22 mouse cellular contexts compared by ENCODE assay signal in genomic region chr7:96808059-96808646, GRCm38 (mm10).
A peak's percentile ranks its signal among the peaks of the same experiment; 100 is the strongest.
DNase-seq lines count a peak whose midpoint lies in the region; ATAC-seq and TF ChIP-seq lines count a peak whose summit lies in the region.
"Had no signal": no experiment of that assay in that cellular context is flagged by ENCODE, and none has a peak within 500 bp of the region (broad histone marks: within the 10 kb centered on the region; RNA-seq: fewer than 3 reads in every experiment).

No protein-coding gene starts in this region.

- no peak overlapping the region for H3K4me2 ChIP-seq in hindbrain, embryonic 15.5 days
- no peak overlapping the region for H3K4me2 ChIP-seq in midbrain, postnatal 0 days (ENCODE audit: low read depth, low read length, poor library complexity, severe bottlenecking)
- H3K4me2 ChIP-seq: embryonic facial prominence, embryonic 12.5 days; heart, embryonic 13.5 days; kidney, embryonic 15.5 days; limb, embryonic 12.5 days had no signal

- H3K27ac ChIP-seq in hindbrain, embryonic 15.5 days (replicated peaks) = 0 out of 2 replicates have a peak overlapping the region, but pooled peaks have one; percentile 28
- 0 out of 2 replicates have a peak overlapping the region, but pooled peaks have one; percentile 7 for H3K27ac ChIP-seq in midbrain, postnatal 0 days (ENCODE audit: low read depth, low read length)
- H3K27ac ChIP-seq: embryonic facial prominence, embryonic 12.5 days; heart, embryonic 13.5 days; kidney, embryonic 15.5 days; limb, embryonic 12.5 days; liver, embryonic 14.5 days had no signal

- peaks cover 3% of the 10 kb centered on the region; the same call in 1 of the 2 replicates for H3K27me3 ChIP-seq in hindbrain, embryonic 15.5 days
- H3K27me3 ChIP-seq in midbrain, postnatal 0 days (ENCODE audit: insufficient read depth, low read length) = no peaks in the 10 kb centered on the region
- H3K27me3 ChIP-seq: embryonic facial prominence, embryonic 12.5 days; heart, embryonic 13.5 days; kidney, embryonic 15.5 days; limb, embryonic 12.5 days had no signal

- no peak for TF ChIP-seq CTCF in midbrain, postnatal 0 days (IDR thresholded peaks at IDR 0.05)

- H3K9me3 ChIP-seq in hindbrain, embryonic 15.5 days = no peaks in the 10 kb centered on the region
- H3K9me3 ChIP-seq in midbrain, postnatal 0 days (ENCODE audit: low read length) = no peaks in the 10 kb centered on the region
- H3K9me3 ChIP-seq: embryonic facial prominence, embryonic 12.5 days; heart, embryonic 13.5 days; kidney, embryonic 15.5 days; limb, embryonic 12.5 days had no signal

- no peak overlapping the region for H3K4me3 ChIP-seq in hindbrain, embryonic 15.5 days
- no peak overlapping the region for H3K4me3 ChIP-seq in midbrain, postnatal 0 days (ENCODE audit: low read depth, low read length)
- H3K4me3 ChIP-seq: embryonic facial prominence, embryonic 12.5 days; heart, embryonic 13.5 days; kidney, embryonic 15.5 days; limb, embryonic 12.5 days; myocyte had no signal

- 0 out of 2 replicates have a peak, but pooled peaks have one; percentile 17 for ATAC-seq in hindbrain, embryonic 15.5 days (ENCODE audit: low FRiP score, low read depth)
- no peak for ATAC-seq in midbrain, postnatal 0 days (ENCODE audit: low FRiP score)
- ATAC-seq: CD4-positive, CD25-positive, alpha-beta regulatory T cell, adult 4 months; intestine, embryonic 16.5 days had no signal

- H3K9ac ChIP-seq in hindbrain, embryonic 15.5 days = no peak overlapping the region
- no peak overlapping the region for H3K9ac ChIP-seq in midbrain, postnatal 0 days (replicated peaks; ENCODE audit: low read length, poor library complexity, severe bottlenecking)
- H3K9ac ChIP-seq: embryonic facial prominence, embryonic 12.5 days; heart, embryonic 13.5 days; kidney, embryonic 15.5 days; limb, embryonic 12.5 days; liver, embryonic 14.5 days had no signal

- intact Hi-C loops in left cerebral cortex, postnatal 14 days (cut with DNase I) = no loop called here

- H3K36me3 ChIP-seq in hindbrain, embryonic 15.5 days = no peaks in the 10 kb centered on the region
- no peaks in the 10 kb centered on the region; the same call in 1 of the 2 replicates for H3K36me3 ChIP-seq in midbrain, postnatal 0 days (ENCODE audit: insufficient read depth, low read length)
- H3K36me3 ChIP-seq: G1E; heart, embryonic 13.5 days had no signal

- 34% methylated on average over 7 of the region's 7 CpGs for WGBS in hindbrain, embryonic 15.5 days
- 33% methylated on average over 7 of the region's 7 CpGs for WGBS in midbrain, postnatal 0 days

- peaks cover 14% of the 10 kb centered on the region for H3K4me1 ChIP-seq in hindbrain, embryonic 15.5 days (replicated peaks)
- H3K4me1 ChIP-seq in midbrain, postnatal 0 days (ENCODE audit: insufficient read depth, low read length) = peaks cover 10% of the 10 kb centered on the region; the same call in 1 of the 2 replicates

- peak; percentile 33 for DNase-seq in embryo, embryonic 10 days (ENCODE audit: low spot score)
- no peak for DNase-seq in embryo, embryonic 9.5 days (ENCODE audit: extremely low spot score)
- peak; percentile 42 for DNase-seq in embryo, embryonic 11 days
- DNase-seq in midbrain, postnatal 0 days (ENCODE audit: low spot score) = no peak
- DNase-seq in adrenal gland, postnatal 4 days (ENCODE audit: low spot score in 2 of 2) = no peak
- DNase-seq in left cerebral cortex, postnatal 14 days (ENCODE audit: low spot score in 2 of 2) = no peak
- DNase-seq in spleen, adult 18-20 months = no peak
- DNase-seq: cerebellum, adult 11 months; cerebellum, postnatal 14 days; heart, postnatal 36 days; layer of hippocampus, postnatal 36 days; thymus, postnatal 25 days had no signal

Comparison
In these comparisons a context has a peak if more than half of its experiments do, and no peak if none do; other contexts are left out.
1. DNase-seq: peak in embryo, embryonic 10 days (single experiment) and embryo, embryonic 11 days (single experiment); none in embryo, embryonic 9.5 days (single experiment), midbrain, postnatal 0 days (single experiment), adrenal gland, postnatal 4 days (0 of 2), left cerebral cortex, postnatal 14 days (0 of 2) and spleen, adult 18-20 months (0 of 2).